Mouse (Mus musculus) midbrain, postnatal 0 days (tissue): ENCODE results near the gene Cryba2. TPM values are rescaled to one million over a fixed set of nuclear protein-coding genes. Genes with fewer than 3 reads are reported as not detected.
A peak's percentile ranks its signal among the peaks of the same experiment; 100 is the strongest.

Experiments used
- ATAC-seq: fragments of 200-750 bp; cut with Nextera tagmentation; 2 replicates; pipeline ENCODE4 v1.8.0; 2017; ENCODE audit warnings: moderate number of reproducible peaks, mild to moderate bottlenecking, moderate TSS enrichment, moderate library complexity; ENCODE audit not compliant: low FRiP score
- DNase-seq: peaks from one replicate; pipeline ENCODE4 v3.0.0-alpha.2; 2015; ENCODE audit warnings: low spot score
- H3K27ac ChIP-seq: fragments of 300-500 bp; sonication (generic); 2 replicates; pipeline ENCODE4 v1.5.1; 2014; ENCODE audit warnings: low read depth, mild to moderate bottlenecking, low read length, mixed read lengths
- H3K27me3 ChIP-seq: fragments of 300-500 bp; sonication (generic); 2 replicates; pipeline ENCODE4 v1.6.1; 2014; ENCODE audit warnings: low read length, control low read depth, mixed read lengths; ENCODE audit not compliant: insufficient read depth
- H3K36me3 ChIP-seq: fragments of 300-500 bp; sonication (generic); 2 replicates; pipeline ENCODE4 v1.6.1; 2014; ENCODE audit warnings: low read length, control low read depth, mixed read lengths; ENCODE audit not compliant: insufficient read depth
- H3K4me1 ChIP-seq: fragments of 300-500 bp; sonication (generic); 2 replicates; pipeline ENCODE4 v1.6.1; 2014; ENCODE audit warnings: mild to moderate bottlenecking, control low read depth, antibody characterized with exemption, low read length, mixed read lengths; ENCODE audit not compliant: insufficient read depth
- H3K4me2 ChIP-seq: fragments of 300-500 bp; sonication (generic); 2 replicates; pipeline ENCODE4 v1.6.1; 2014; ENCODE audit warnings: low read depth, mild to moderate bottlenecking, low read length, mixed read lengths; ENCODE audit not compliant: poor library complexity, severe bottlenecking
- H3K4me3 ChIP-seq: fragments of 300-500 bp; sonication (generic); 2 replicates; pipeline ENCODE4 v1.5.1; 2014; ENCODE audit warnings: low read depth, mild to moderate bottlenecking, low read length, moderate library complexity
- H3K9ac ChIP-seq: fragments of 300-500 bp; sonication (generic); replicated peaks from 2 replicates; pipeline ENCODE4 v1.6.1; 2014; ENCODE audit warnings: mild to moderate bottlenecking, low read length, moderate library complexity, mixed read lengths; ENCODE audit not compliant: poor library complexity, severe bottlenecking
- H3K9me3 ChIP-seq: fragments of 300-500 bp; sonication (generic); 2 replicates; pipeline ENCODE4 v1.6.1; 2016; ENCODE audit warnings: low read length, control low read depth
- CTCF ChIP-seq: IDR thresholded peaks from 2 replicates; pipeline ENCODE4 v1.5.1; 2016; ENCODE audit warnings: antibody characterized with exemption, mild to moderate bottlenecking
- WGBS: fragments of 180-500 bp; shearing (Covaris S2); extraction: QIAGEN DNeasy Blood & Tissue Kit; methylation state at CpG from one replicate; pipeline ENCODE4 v1.1.7; 2014; 5-methylcytosine and 5-hydroxymethylcytosine counted together
- polyA plus RNA-seq: library from polyadenylated mRNA; unstranded; fragments of >200 nt; fragmentation: Nextera tagmentation; extraction: Ambion mirVana; gene quantifications from 2 replicates; pipeline ENCODE4 v1.2.1, GENCODE M21; 2015
- total RNA-seq: library from RNA; depleted of rRNA; stranded (reverse); fragments of >200 nt; gene quantifications from 2 replicates; pipeline ENCODE4 v1.2.3, GENCODE M21; 2014

The Cryba2 gene
- total and polyA plus RNA-seq, 2 experiments from 2014 or later: 0.80 TPM; not detected in 1

- no peak for DNase-seq
- 3% methylated on average over 10 of the region's 11 CpGs for WGBS
These were observed 36.6 kb downstream of the Cryba2 start for GRCm38 (mm10) chr1:74856439-74856720.

GRCm38 (mm10) chr1:74855651-74856438 lies 37.1 kb downstream of the Cryba2 start:
- Histone ChIP-seq H3K4me2 (peak overlapping the region; percentile 69), H3K27me3 (no peaks in the 10 kb centered on the region), H3K9ac (peak overlapping the region; percentile 95), H3K9me3 (no peaks in the 10 kb centered on the region), H3K4me3 (peak overlapping the region; percentile 99), H3K4me1 (peaks cover 9% of the 10 kb centered on the region; the same call in 1 of the 2 replicates), H3K27ac (peak overlapping the region; percentile 88), H3K36me3 (no peaks in the 10 kb centered on the region)
- TF ChIP-seq CTCF: no peak
- DNase-seq (peak; percentile 14), ATAC-seq (no peak)
- WGBS: under 1% methylated on average over 71 of the region's 74 CpGs

More at GRCm38 (mm10) chr1:74856439-74856720, 36.6 kb downstream of the Cryba2 start:
- peak overlapping the region; percentile 69 for H3K4me2 ChIP-seq
- H3K27ac ChIP-seq: peak overlapping the region; percentile 88
- H3K36me3 ChIP-seq: no peaks in the 10 kb centered on the region
- H3K9me3 ChIP-seq: no peaks in the 10 kb centered on the region
- no peak for TF ChIP-seq CTCF
- H3K9ac ChIP-seq: peak overlapping the region; percentile 95
- peaks cover 7% of the 10 kb centered on the region; the same call in 1 of the 2 replicates for H3K4me1 ChIP-seq
- H3K27me3 ChIP-seq: no peaks in the 10 kb centered on the region
- H3K4me3 ChIP-seq: peak overlapping the region; percentile 99
- no peak for ATAC-seq

- no peak for TF ChIP-seq CTCF
- Histone ChIP-seq H3K9ac (peak overlapping the region; percentile 95), H3K4me2 (peak overlapping the region; percentile 69), H3K4me1 (peaks cover 9% of the 10 kb centered on the region; the same call in 1 of the 2 replicates), H3K27me3 (no peaks in the 10 kb centered on the region), H3K9me3 (no peaks in the 10 kb centered on the region), H3K36me3 (no peaks in the 10 kb centered on the region), H3K4me3 (peak overlapping the region; percentile 99), H3K27ac (peak overlapping the region; percentile 88)
- WGBS: 1% methylated on average over 33 of the region's 48 CpGs
- ATAC-seq (peak; percentile 1; the same call in 1 of the 2 replicates), DNase-seq (peak; percentile 12)
These were observed 37.8 kb downstream of the Cryba2 start for GRCm38 (mm10) chr1:74855156-74855555.

- ATAC-seq: peak; percentile 84
- TF ChIP-seq CTCF: no peak
- peak; percentile 97 for DNase-seq
- Histone ChIP-seq H3K9me3 (no peaks in the 10 kb centered on the region), H3K27me3 (no peaks in the 10 kb centered on the region), H3K4me1 (peaks cover 9% of the 10 kb centered on the region; the same call in 1 of the 2 replicates), H3K36me3 (no peaks in the 10 kb centered on the region), H3K9ac (peak within 1 kb of the TSS; percentile 95), H3K27ac (peak within 1 kb of the TSS; percentile 88), H3K4me2 (peak within 1 kb of the TSS; percentile 69), H3K4me3 (peak within 1 kb of the TSS; percentile 99)
- 5% methylated on average over 25 of the region's 39 CpGs for WGBS
These were observed 38.5 kb downstream of the Cryba2 start, which contains the start of gene Cdk5r2 for GRCm38 (mm10) chr1:74854306-74855056. Cdk5r2 (plus strand) TSS chr1:74854934.

- peak overlapping the region; percentile 21; the same call in 1 of the 2 replicates for H3K27ac ChIP-seq
- no peak overlapping the region for H3K4me3 ChIP-seq
- ATAC-seq (no peak), DNase-seq (no peak)
- no peaks in the 10 kb centered on the region for H3K36me3 ChIP-seq
- H3K4me1 ChIP-seq: peaks cover 5% of the 10 kb centered on the region; the same call in 1 of the 2 replicates
- 11% methylated on average over 6 of the region's 6 CpGs for WGBS
- H3K9me3 ChIP-seq: no peaks in the 10 kb centered on the region
- H3K27me3 ChIP-seq: no peaks in the 10 kb centered on the region
- H3K4me2 ChIP-seq: no peak overlapping the region
- H3K9ac ChIP-seq: no peak overlapping the region
- TF ChIP-seq CTCF: no peak
These were observed 41.8 kb downstream of the Cryba2 start for GRCm38 (mm10) chr1:74851001-74851775.
